Mouse (Mus musculus): Measurements from ENCODE around the gene Slc23a2.

Slc23a2 gene

DNA sequence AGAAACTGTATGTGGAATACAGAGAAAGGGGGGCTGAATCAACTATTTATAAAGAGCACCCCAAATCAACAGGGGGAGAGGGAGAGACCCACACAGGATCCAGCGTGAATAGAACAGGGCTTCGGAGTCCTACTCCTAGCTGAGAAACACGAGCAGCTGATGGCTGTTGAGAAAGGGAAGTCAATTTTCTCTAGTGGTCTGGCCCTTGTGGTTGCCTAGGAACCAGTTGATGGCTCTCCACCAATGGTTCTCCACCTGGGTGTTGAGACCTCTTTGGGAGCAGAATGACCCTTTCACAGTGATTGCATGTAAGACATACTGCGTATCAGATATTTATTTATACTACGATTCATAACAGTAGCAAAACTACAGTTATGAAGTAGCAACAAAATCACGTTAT is 49.1 kb downstream of the Slc23a2 start:
- DNase-seq: no peak

DNA sequence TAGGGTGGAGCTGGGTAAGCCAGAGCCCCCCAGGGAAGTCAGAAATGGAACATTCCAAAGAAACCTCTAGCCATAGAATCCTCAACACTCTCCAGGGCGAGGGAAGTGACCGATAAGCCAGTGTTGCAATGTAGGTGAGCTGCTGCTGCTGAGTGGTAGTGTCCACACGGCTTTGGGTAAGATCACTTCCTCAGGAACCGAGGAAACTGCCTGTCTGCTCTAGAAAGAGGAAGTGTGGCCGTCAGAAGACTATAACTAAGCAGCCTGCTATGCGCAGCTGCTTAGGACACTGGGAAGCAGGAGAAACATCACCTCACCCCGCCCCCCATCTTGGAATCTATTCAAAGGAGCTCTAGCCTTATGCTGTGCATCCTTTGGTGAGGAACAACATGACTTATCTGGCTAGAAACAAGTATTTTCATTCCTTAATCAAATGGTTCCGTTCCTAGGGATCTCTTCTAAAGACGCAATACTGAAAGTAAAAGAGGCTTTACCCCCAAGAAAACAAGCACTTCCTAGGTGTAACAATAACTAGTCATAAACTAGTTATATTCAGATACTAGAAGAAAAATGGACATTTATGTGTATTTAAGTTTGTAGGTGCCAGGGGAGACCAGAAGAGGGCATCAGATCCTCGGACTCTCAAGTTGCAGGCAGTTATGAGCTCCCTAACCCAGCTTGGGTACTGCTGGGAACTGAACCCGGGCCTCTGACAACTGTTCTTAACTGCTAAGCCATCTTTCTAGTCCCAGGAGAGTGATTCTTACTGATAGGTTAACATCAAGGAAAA is 50.3 kb downstream of the Slc23a2 start:
- DNase-seq: no peak

DNA sequence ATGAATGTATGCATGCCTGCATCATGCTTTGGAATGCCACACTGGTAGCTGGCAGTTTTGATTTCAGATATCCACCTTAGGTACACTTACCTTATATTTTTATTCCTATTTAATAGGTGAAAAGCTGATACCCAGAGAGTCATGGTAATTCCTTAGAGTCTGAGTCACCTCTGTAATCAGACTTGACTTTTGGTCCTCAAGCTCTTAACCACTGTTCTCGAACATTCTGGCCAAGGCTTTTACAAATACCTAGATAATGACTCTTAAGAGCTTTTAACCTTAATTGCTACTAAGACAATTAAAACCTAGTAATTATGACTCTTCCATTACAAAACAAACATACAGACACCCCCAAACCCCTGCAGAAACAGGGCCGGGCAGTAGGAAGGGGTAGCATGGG is 51.2 kb downstream of the Slc23a2 start:
- no peak for DNase-seq

DNA sequence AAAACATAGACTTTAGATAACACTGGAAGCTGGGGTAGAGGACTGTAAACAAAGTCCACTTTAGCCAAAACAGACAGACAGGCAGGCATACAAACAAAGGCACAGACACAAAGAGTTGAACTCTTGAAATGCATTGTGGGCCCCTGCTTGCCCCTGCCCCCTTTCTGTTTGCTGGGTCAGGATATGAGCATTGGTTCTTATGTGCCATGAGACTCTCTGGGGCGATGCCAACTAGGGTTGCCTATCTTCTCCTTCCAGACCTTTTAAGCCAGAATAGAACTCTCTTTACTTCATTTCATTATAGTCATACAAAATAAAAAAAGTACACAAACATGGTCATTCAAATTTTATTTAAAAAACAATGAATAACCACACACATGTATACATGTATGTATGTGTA is 51.6 kb downstream of the Slc23a2 start:
- DNase-seq: no peak

DNA sequence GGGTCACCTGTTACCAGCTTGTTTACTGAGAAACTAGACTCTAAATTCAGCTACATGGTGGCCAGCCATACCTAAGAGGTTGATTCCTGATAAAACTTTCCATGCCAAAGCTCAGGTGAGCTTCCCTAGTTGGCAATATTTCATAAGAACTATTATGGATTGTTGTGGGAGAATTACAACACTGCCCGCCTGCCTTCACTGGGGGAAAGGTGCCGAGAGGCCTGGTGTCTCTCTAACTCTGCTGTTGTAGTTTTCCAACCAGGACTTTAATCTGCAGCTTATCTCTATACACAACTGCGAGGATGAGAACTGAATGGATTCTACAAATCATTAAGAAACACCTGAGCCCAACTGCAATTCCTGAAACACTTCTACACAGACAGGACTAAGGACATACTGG is 52.2 kb downstream of the Slc23a2 start:
- no peak for DNase-seq

DNA sequence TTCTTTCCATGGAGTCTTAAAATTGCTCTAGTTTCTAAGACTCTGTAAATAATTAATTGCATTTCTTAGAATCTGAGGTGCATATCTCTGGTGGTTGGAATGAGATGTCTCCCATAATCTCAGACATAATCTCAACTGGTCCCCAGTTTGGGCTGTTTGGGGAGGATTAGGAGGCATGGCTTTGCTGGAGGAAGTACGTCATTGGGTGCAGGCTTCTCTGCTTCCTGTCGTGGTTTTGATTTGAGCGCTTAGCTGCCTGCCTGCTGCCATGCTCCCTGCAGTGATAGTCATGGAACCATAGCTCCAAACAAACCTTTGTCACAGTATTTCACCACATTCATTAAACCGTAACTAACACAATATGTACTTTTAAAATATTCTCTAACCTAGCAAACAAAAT is 53.2 kb downstream of the Slc23a2 start:
- DNase-seq: no peak

DNA sequence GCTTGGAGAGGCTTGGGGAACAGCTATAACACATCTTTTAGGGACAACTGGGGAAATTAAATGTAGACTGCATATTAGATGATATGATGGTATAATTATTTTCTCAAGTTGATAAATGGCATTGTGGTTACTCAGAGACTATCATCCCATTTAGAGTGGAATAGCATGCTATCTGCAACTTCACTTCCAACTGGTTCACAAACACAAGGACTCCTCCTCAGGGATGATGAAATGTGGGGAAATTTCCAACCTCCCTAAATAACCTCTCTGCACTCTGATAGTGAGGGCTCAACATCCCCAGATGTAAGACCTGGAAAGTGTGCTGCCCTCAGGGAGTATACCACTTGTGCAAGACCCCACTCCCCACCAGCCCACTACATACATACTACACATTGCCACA is 60.1 kb downstream of the Slc23a2 start:
- no peak for DNase-seq

DNA sequence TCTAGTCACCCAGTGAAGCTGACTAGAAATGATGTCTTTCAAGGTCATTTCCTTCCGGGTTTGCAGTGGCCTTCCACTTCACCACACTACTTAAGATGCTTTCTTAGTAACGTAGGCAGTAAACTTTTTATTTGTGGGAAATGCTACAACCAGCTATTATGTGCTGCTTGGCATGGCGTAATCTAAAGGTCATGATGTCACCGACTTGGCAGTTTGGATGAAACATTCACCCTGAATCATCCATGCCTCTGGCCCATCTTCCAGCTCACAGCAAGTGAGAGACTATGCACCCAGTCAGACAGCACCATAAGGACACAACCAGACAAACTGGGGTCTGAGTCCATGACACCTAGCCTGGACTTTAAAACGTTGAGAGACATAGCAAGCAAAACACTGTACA is 60.5 kb downstream of the Slc23a2 start:
- DNase-seq: no peak

DNA sequence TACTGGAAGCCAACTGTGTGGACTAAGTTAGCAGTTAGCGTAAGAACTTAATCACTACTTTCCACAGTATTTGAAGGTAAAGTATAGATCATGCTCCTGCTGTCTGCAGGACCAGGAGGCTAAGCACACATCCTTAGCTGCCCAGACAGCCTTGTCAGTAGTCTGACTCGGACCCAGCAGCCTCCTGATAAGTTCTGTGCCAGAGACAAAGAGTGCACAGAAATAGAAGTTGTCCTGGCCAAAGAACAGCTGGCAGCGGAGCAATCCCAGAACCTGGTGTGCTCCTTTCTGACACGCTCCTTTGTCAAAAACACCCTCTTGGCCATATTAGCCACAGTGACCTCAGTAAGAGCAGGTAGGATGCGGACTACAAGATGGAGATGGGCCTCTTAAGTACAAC is 65.8 kb downstream of the Slc23a2 start:
- DNase-seq: no peak

DNA sequence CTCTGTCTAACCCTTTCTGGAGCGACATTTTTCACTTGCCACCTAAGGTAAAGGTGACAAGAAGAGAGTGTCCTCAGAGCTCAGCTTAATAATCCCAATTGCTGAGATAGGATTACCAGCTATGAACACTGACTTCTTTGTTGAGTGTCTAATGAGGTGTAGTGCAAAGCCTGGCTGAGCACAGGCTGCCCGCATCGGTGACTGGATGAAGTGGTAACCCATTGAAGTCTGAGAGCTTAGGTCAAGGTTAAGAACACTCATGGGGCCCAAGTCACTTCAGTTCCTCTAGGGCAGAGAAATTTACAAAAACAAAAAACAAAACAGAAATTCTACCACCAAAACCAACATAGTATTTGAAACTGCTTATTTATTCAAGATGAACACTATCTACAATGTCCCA is 71.9 kb downstream of the Slc23a2 start:
- DNase-seq: no peak

DNA sequence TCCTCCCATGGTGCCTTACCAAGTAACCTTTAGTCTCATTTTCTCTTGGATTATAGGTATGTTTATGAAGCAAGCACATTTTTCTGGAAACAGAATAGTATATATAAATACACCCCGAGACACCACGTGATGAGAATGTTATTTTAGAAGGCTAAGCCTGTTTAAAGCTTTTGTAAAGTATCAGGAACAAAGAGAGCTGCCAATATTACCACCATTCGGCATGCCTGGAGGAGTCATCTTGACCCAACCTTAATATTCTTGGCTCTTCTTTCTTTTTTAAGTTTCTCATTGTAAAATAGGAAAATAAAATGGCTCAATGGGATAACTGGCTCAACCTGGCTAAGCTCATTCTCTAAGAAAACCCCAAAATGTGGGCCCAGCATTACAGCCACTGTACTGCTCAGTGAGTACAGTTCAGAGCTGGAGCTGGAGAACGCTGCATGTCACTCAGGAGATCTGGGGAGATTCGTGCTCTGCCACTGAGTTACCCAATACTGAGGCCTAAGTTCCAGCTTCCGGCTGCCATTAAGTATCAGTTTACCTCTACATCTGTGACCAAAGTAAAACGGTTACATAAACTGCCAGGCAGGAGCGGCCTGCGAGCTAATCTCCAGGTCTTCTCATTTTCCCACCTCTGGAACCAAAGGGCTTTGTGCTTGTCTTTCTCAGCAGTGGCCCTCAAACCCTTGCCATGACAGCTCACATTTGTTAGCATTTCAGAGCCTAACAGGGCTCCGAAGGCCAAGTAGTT is 74.7 kb downstream of the Slc23a2 start:
- DNase-seq: no peak

DNA sequence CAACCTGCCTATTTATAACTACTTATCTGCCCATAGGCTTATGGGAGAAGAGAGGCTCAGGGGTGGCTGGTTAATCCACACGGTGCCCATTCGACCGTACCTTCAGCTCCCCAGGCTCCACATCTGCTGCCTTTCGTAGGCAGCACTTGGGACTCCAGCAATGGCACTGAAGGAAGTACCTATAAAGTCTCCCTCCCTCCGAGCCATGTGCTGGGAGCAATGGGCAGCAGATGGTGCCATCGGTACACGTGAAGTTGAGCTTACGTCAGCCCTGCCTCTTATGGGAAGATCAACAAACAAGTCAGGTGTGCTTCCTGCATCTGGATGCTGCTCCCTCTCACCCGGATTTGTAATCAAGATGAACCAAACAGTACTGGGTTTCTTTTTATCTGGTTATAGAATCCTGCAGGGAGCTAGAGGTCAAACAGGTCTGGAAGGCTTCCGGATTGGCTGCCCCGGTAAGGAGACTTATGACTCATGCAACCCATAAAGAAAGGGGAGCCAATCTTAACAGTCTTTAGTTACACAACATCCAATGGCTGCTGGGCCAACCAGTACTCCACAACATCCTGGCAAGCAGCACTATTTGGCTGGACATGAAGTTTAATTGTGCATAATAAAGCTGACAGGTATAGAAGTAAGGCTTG is 80.6 kb downstream of the Slc23a2 start:
- DNase-seq: no peak

DNA sequence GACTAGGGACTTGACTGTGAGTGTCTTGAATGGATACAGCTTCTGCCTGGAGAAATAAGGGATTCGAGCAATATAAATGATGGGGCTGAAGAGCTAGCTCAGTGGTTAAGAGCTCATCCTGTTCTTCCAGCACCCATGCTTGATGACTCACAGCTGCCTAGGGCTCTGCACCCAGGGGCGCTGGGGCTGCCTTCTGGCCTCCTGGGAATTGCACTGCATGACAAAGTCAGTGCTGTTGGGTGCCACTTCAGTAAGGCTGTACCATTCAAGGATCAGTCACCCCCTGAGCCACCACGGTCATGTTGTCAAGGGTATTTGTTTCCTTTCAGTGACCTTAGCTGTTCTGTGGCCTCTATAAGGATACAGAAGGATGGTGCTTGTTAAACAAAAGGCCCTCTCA is 81.1 kb downstream of the Slc23a2 start:
- DNase-seq: no peak

DNA sequence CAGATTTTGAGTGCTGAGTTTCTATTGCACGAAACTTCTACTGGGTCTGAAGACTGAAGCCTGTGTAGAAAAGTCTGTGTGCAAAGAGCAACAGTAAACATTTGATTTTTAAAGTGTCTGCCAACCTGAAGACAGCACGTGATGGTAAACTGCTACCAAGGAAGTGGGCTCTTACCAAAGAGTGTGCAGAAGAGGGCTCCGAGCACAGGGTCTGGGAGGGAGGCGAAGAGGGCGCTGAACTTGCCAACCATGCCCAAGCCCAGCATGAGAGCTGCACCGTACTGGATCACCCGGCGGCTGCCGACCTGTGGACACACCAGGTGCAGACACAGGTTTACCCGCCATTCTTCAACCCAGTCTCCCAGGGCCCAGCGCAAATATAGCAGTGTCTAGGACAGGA is 83.0 kb downstream of the Slc23a2 start:
- DNase-seq: no peak

DNA sequence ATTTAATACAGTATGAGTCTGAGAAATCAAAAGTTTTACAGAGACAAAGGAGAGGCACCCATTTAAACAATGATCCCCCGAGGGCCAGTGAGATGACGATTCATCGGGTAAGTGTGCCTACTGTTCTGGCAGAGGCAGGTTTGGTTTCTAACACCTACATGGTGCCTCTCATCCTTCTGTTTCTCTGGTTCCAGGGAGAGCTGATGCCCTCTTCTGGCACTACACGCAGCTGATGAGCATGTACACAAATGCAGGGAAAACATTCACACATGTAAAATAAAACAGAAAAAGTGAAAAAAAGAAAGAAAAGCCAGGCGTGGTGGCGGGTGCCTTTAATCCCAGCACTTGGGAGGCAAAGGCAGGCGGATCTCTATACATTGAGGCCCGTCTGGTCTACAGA is 85.0 kb downstream of the Slc23a2 start:
- DNase-seq: no peak

DNA sequence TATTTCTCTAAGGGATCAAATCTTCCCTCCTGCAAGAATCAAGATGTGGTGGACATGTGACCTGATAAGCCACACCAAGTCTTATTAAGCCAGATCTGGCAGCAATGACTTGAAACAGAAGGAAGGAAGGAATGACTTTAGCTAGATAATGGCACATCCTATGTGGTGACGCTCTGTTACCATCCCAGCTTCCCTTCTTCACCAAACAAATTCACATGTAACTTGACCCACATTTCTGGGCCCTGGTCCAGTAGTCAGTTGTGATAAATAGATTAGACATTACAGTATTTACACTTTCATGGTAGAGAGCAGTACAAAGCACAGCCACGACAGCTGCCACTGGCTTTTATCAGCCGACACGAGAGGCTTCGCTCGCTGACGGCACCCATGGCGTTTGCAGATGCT is 89.6 kb downstream of the Slc23a2 start:
- DNase-seq: no peak

DNA sequence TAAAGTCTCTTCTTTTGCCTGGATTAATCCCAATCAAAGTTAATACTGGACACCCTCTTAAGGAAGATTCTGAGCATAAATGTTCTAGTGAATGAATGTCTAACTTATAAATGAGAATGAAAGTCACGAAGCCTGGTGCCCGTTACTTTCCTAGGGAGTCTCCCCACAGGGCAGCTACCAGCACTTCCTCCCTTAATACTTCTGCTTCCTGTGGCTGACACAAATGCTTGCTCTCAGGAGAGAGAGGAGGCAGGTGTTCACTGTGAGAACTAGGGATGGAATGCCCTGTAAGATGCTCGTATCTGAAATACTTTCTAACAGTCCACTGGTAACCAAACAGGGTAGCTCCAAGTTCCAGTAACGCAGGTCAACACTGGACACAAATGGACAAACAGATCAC is 91.1 kb downstream of the Slc23a2 start:
- DNase-seq: no peak

DNA sequence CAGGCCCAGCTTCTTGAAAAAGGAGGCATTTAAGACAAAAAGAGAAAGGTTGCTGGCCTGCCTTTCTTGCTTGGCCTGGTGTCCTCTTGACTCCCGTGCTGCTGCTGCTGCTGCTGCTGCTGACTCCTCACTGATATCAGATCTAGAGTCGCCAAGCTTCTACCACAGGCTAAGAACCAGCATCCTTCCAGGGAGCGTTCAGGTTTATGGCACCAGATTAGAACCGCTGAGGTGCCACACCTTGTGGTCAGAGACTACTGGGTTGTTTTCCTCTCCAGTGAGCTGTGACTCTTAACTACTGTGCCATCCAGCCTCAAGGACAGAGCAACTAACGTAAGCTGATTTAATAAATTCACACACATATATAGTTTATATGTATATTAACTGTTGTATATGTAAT is 93.1 kb downstream of the Slc23a2 start:
- no peak for DNase-seq

DNA sequence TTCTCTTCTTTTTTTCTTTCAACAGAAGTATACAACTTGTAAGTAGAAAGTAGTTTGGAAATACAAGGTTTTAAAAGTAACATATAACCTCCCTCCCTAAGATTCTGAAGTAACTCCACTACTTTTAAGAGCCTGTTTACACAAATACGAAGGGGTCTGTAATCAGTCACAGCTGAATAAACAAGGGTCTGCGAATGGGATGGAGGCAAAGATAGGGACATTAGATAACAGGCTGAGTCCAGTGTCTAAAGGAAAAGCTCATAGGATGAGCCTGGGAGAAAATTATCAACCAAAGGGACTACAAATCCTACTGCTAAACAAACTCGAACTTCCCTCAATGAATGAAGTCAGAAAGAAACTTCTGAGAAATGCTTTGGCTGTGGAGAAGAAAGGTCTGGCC is 95.0 kb downstream of the Slc23a2 start:
- no peak for DNase-seq

DNA sequence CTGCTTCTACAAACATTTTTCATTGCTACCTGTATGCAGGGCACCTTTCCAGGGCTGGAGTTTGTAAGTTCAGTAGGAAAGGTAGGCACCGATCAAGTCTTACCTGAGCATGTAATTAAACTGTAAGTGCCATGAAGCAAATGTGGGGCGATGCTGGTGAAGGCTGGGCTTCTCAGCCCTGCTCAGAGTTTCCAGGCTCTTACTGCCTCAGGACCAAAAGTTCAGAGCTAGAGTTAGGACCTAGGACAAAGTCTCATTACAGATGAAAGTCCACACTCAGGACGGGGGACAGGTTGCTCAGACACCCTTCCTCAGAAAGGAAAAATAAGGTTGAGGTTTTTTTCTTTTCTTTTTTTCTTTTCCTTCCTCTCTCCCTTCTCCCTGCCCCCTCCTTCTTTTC is 95.4 kb downstream of the Slc23a2 start:
- no peak for DNase-seq

DNA sequence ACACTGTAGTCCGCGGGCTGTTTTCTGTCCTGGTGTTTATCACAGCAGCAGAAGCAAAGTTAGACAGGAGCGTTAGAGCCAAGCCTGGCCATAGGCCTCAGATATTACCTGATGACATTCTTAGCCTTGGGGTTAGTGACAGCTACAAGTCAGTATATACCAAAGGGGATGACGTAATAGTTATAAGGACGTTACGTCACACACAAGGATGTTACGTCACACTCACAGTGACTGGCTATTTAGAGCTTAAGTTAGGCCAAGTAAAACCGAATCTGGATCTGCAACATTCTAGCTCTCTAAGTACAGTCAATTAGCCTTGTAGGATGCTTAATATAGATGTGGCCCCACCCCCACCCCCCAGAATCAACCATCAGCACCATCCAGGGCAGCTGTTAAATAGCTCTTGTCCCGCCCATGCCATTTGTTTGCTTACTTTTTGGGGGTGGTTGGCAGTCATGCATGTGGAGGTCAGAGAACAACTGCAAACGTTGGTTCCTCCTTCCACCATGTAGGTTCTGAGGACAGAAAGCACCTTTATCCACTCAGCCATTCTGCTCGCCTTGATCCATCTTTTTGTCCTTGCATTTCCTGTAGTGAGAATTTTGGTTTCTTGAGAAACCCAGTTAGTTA is 96.7 kb downstream of the Slc23a2 start:
- DNase-seq: no peak

DNA sequence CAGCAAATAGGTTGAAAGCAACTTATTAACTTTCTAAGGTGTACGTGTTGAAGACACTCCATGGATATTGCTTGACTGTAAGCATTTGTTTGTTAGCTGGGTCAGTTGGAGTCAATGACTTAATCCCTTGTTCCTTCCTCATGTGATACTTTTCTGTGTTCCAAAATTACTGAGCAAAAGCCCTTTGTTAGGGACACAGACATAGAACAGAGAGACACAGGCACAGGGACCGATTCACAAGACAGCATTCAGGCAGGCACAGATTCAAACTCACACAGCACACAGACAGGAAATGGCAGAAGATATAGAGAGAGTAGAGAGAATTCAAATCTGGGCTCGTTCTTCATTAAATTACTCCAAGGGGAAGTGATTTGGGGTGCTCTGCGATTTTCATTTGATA is 97.5 kb downstream of the Slc23a2 start:
- DNase-seq: no peak

DNA sequence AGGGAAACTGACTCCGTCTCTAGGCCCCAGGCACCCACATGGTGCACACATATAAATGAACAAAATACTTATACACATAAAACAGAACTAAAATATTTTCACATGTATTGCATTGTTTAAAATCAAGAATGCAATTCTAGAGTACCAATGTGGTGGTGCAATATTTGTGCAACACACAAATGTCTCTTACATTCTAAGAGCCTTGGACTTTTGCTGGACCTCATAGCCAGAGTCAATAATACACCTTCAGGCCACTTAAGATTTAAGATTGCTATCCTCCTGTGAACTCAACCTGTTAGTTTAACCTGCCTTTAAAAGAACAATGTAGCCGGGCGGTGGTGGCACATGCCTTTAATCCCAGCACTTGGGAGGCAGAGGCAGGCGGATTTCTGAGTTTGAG is 98.2 kb downstream of the Slc23a2 start:
- no peak for DNase-seq

Data from embryo, embryonic 11 days (tissue).